Mouse (Mus musculus): ENCODE data around the gene Ehhadh. TPM values are rescaled to one million over a fixed set of nuclear protein-coding genes. Genes with fewer than 3 reads are reported as not detected.
"Not testable (repeated sequence)": the region's sequence is repeated elsewhere in the genome, so short reads cannot be mapped to it uniquely, and the experiment has no call there.

Gene Ehhadh
- 1 to 10 TPM; 6.1 to 7.6 TPM for total RNA-seq (2021)
- long read RNA-seq, experiment 1, transcript Ehhadh-201 (7 exons, 2,981 nt): major isoform, 5 of 7 reads
- long read RNA-seq, experiment 1, partial matches to known transcripts: 1 of 7 reads
- long read RNA-seq, experiment 1, other reads (novel, unspliced or antisense): 1 of 7 reads
- long read RNA-seq, experiment 2, partial matches to known transcripts: 1 of 6 reads
- long read RNA-seq, experiment 2, other reads (novel, unspliced or antisense): 2 of 6 reads

- DNase-seq (ENCODE audit: low spot score): peak; percentile 71
Observed at GRCm38 (mm10) chr16:21787516-21788353, at the start of gene Ehhadh. Gene Ehhadh, minus strand, starts transcription at chr16:21787807.

GRCm38 (mm10) chr16:21836311-21837072, 48.9 kb upstream of the Ehhadh start:
- no peak for DNase-seq (ENCODE audit: low spot score)

GRCm38 (mm10) chr16:21835584-21835931, 48.0 kb upstream of the Ehhadh start:
- DNase-seq (ENCODE audit: low spot score): no peak

- no peak for DNase-seq (ENCODE audit: low spot score)
Observed at GRCm38 (mm10) chr16:21834866-21835583, 47.4 kb upstream of the Ehhadh start.

- no peak for DNase-seq (ENCODE audit: low spot score)
Observed at GRCm38 (mm10) chr16:21833970-21834369, 46.4 kb upstream of the Ehhadh start.

GRCm38 (mm10) chr16:21833469-21833868, 45.9 kb upstream of the Ehhadh start:
- no peak for DNase-seq (ENCODE audit: low spot score)

- no peak for DNase-seq (ENCODE audit: low spot score)
Observed at GRCm38 (mm10) chr16:21831764-21832163, 44.2 kb upstream of the Ehhadh start.

- no peak for DNase-seq (ENCODE audit: low spot score)
Observed at GRCm38 (mm10) chr16:21830784-21831183, 43.2 kb upstream of the Ehhadh start.

- no peak for DNase-seq (ENCODE audit: low spot score)
Observed at GRCm38 (mm10) chr16:21829711-21830110, 42.1 kb upstream of the Ehhadh start.

GRCm38 (mm10) chr16:21827581-21827980, 40.0 kb upstream of the Ehhadh start:
- no peak for DNase-seq (ENCODE audit: low spot score)

GRCm38 (mm10) chr16:21827153-21827552, 39.5 kb upstream of the Ehhadh start:
- peak; percentile 11 for DNase-seq (ENCODE audit: low spot score)

GRCm38 (mm10) chr16:21825612-21826031, 38.0 kb upstream of the Ehhadh start:
- DNase-seq (ENCODE audit: low spot score): no peak

- DNase-seq (ENCODE audit: low spot score): no peak
Observed at GRCm38 (mm10) chr16:21818629-21819028, 31.0 kb upstream of the Ehhadh start.

GRCm38 (mm10) chr16:21818132-21818531, 30.5 kb upstream of the Ehhadh start:
- DNase-seq (ENCODE audit: low spot score): peak; percentile 24

GRCm38 (mm10) chr16:21815669-21816010, 28.0 kb upstream of the Ehhadh start:
- DNase-seq (ENCODE audit: low spot score): no peak

GRCm38 (mm10) chr16:21814861-21815668, 27.5 kb upstream of the Ehhadh start:
- DNase-seq (ENCODE audit: low spot score): peak; percentile 68

- DNase-seq (ENCODE audit: low spot score): no peak
Observed at GRCm38 (mm10) chr16:21813164-21813834, 25.7 kb upstream of the Ehhadh start.

GRCm38 (mm10) chr16:21807786-21808185, 20.2 kb upstream of the Ehhadh start:
- not testable (repeated sequence) for DNase-seq (ENCODE audit: low spot score)

- no peak for DNase-seq (ENCODE audit: low spot score)
Observed at GRCm38 (mm10) chr16:21806892-21807291, 19.3 kb upstream of the Ehhadh start.

- DNase-seq (ENCODE audit: low spot score): no peak
Observed at GRCm38 (mm10) chr16:21804258-21804657, 16.7 kb upstream of the Ehhadh start.
